Mouse (Mus musculus) MEL (cell line): ENCODE results near the gene Vps9d1. TPM values are rescaled to one million over a fixed set of nuclear protein-coding genes. Genes with fewer than 3 reads are reported as not detected.

Source experiments
- DNase-seq: peaks from one replicate; pipeline ENCODE4 v3.0.0; 2011; ENCODE audit warnings: low read depth, low spot score
- H3K27ac ChIP-seq: 2 replicates; pipeline ENCODE4 v1.5.1; 2012; ENCODE audit warnings: low read depth, mild to moderate bottlenecking, control low read depth, low read length, moderate library complexity; ENCODE audit not compliant: control insufficient read depth
- H3K27me3 ChIP-seq, 2 experiments: fragments of 150-350 bp in 1 of 2; sonication (generic) in 1 of 2; 2 replicates each; pipeline ENCODE4 v1.6.1; 2012; ENCODE audit warnings: low read length in 2 of 2, mild to moderate bottlenecking in 2 of 2, improper control_type of control experiment in 1 of 2, moderate library complexity in 1 of 2; ENCODE audit not compliant: insufficient read depth in 2 of 2, control insufficient read depth in 1 of 2
- H3K36me3 ChIP-seq, 2 experiments: 2 replicates each; pipeline ENCODE4 v1.6.1; 2012 to 2014; ENCODE audit warnings: low read length in 2 of 2, improper control_type of control experiment in 1 of 2, inconsistent platforms in 1 of 2, mild to moderate bottlenecking in 1 of 2; ENCODE audit not compliant: insufficient read depth in 2 of 2, control insufficient read depth in 1 of 2
- H3K4me1 ChIP-seq, 2 experiments: fragments of 150-350 bp in 1 of 2; sonication (generic) in 1 of 2; 2 replicates each; pipeline ENCODE4 v1.6.1; 2012; ENCODE audit warnings: low read length in 2 of 2, improper control_type of control experiment in 1 of 2, mild to moderate bottlenecking in 1 of 2; ENCODE audit not compliant: insufficient read depth in 2 of 2, control insufficient read depth in 1 of 2
- H3K4me3 ChIP-seq, 2 experiments: fragments of 150-350 bp in 1 of 2; sonication (generic) in 1 of 2; 2 replicates each; pipeline ENCODE4 v1.5.1; 2012; ENCODE audit warnings: low read depth in 2 of 2, low read length in 2 of 2, mild to moderate bottlenecking in 2 of 2, moderate library complexity in 2 of 2, control low read depth in 1 of 2, improper control_type of control experiment in 1 of 2; ENCODE audit not compliant: control insufficient read depth in 1 of 2, insufficient read depth in 1 of 2
- H3K79me2 ChIP-seq: 2 replicates; pipeline ENCODE4 v1.6.1; 2012; ENCODE audit warnings: mild to moderate bottlenecking, low read length, moderate library complexity; ENCODE audit not compliant: control insufficient read depth, poor library complexity, insufficient read depth
- H3K9ac ChIP-seq: 2 replicates; pipeline ENCODE4 v1.6.1; 2012; ENCODE audit warnings: low read depth, mild to moderate bottlenecking, control low read depth, low read length, moderate library complexity; ENCODE audit not compliant: control insufficient read depth, poor library complexity, severe bottlenecking
- H3K9me3 ChIP-seq: fragments of 150-350 bp; sonication (generic); replicated peaks from 2 replicates; pipeline ENCODE4 v1.6.1; 2012; ENCODE audit warnings: mild to moderate bottlenecking, low read length, improper control_type of control experiment, moderate library complexity; ENCODE audit not compliant: insufficient read depth
- BHLHE40 ChIP-seq: IDR thresholded peaks from 2 replicates; pipeline ENCODE4 v1.6.1; 2012; ENCODE audit warnings: low read depth, mild to moderate bottlenecking, inconsistent platforms, low read length, improper control_type of control experiment, borderline replicate concordance
- CHD1 ChIP-seq: IDR thresholded peaks from 2 replicates; pipeline ENCODE4 v1.6.1; 2012; ENCODE audit warnings: low read depth, mild to moderate bottlenecking, inconsistent platforms, low read length, improper control_type of control experiment
- CHD2 ChIP-seq: IDR thresholded peaks from 2 replicates; pipeline ENCODE4 v1.6.1; 2011; ENCODE audit warnings: low read length, improper control_type of control experiment
- CTCF ChIP-seq, 3 experiments: IDR thresholded peaks in 2 of 3; conservative IDR thresholded peaks in 1 of 3; 2 replicates each; pipeline ENCODE4 v1.5.1; 2011 to 2012; ENCODE audit warnings: low read length in 3 of 3, low read depth in 2 of 3, mild to moderate bottlenecking in 2 of 3, improper control_type of control experiment in 1 of 3, inconsistent platforms in 1 of 3, mixed read lengths in 1 of 3, moderate library complexity in 1 of 3; ENCODE audit not compliant: control insufficient read depth in 1 of 3, insufficient read depth in 1 of 3, poor library complexity in 1 of 3, severe bottlenecking in 1 of 3
- E2F4 ChIP-seq: IDR thresholded peaks from 2 replicates; pipeline ENCODE4 v1.6.1; 2011; ENCODE audit warnings: low read depth, low read length, improper control_type of control experiment, borderline replicate concordance
- ELF1 ChIP-seq: IDR thresholded peaks from 2 replicates; pipeline ENCODE4 v1.6.1; 2014; ENCODE audit warnings: low read depth, mild to moderate bottlenecking, inconsistent platforms, low read length, improper control_type of control experiment, moderate library complexity
- EP300 ChIP-seq, 2 experiments: IDR thresholded peaks; 2 replicates each; pipeline ENCODE4 v1.6.1; 2011; ENCODE audit warnings: improper control_type of control experiment in 2 of 2, low read length in 2 of 2, low read depth in 1 of 2, mild to moderate bottlenecking in 1 of 2
- GABPA ChIP-seq: IDR thresholded peaks from 2 replicates; pipeline ENCODE4 v1.6.1; 2012; ENCODE audit warnings: low read depth, mild to moderate bottlenecking, inconsistent platforms, low read length, improper control_type of control experiment, moderate library complexity
- GATA1 ChIP-seq: IDR thresholded peaks from 2 replicates; pipeline ENCODE4 v1.6.1; 2011; ENCODE audit warnings: low read depth, low read length, improper control_type of control experiment
- HCFC1 ChIP-seq: IDR thresholded peaks from 2 replicates; pipeline ENCODE4 v1.6.1; 2012; ENCODE audit warnings: low read depth, mild to moderate bottlenecking, inconsistent platforms, low read length, improper control_type of control experiment, moderate library complexity
- JUND ChIP-seq: IDR thresholded peaks from 2 replicates; pipeline ENCODE4 v1.6.1; 2011; ENCODE audit warnings: low read depth, mild to moderate bottlenecking, improper control_type of control experiment, low read length
- KAT2A ChIP-seq: conservative IDR thresholded peaks from 2 replicates; pipeline ENCODE4 v1.6.1; 2012; ENCODE audit warnings: low read depth, low read length, improper control_type of control experiment, inconsistent platforms
- MAFK ChIP-seq: IDR thresholded peaks from 2 replicates; pipeline ENCODE4 v1.6.1; 2011; ENCODE audit warnings: low read depth, mild to moderate bottlenecking, low read length, improper control_type of control experiment, borderline replicate concordance
- MAX ChIP-seq: IDR thresholded peaks from 2 replicates; pipeline ENCODE4 v1.6.1; 2011; ENCODE audit warnings: low read length, improper control_type of control experiment
- MEF2A ChIP-seq: IDR thresholded peaks from 2 replicates; pipeline ENCODE4 v1.6.1; 2014; ENCODE audit warnings: low read depth, mild to moderate bottlenecking, inconsistent platforms, low read length, improper control_type of control experiment; ENCODE audit not compliant: poor library complexity, insufficient replicate concordance, severe bottlenecking; ENCODE audit errors: extremely low read depth
- MXI1 ChIP-seq: IDR thresholded peaks from 2 replicates; pipeline ENCODE4 v1.6.1; 2011; ENCODE audit warnings: mild to moderate bottlenecking, low read depth, low read length, improper control_type of control experiment
- MYB ChIP-seq: IDR thresholded peaks from 2 replicates; pipeline ENCODE4 v1.6.1; 2011; ENCODE audit warnings: mild to moderate bottlenecking, low read depth, low read length, improper control_type of control experiment
- MYC ChIP-seq: IDR thresholded peaks from 2 replicates; pipeline ENCODE4 v1.6.1; 2011; ENCODE audit warnings: low read depth, mild to moderate bottlenecking, low read length, improper control_type of control experiment, moderate library complexity
- NELFE ChIP-seq: IDR thresholded peaks from 2 replicates; pipeline ENCODE4 v1.6.1; 2011; ENCODE audit warnings: low read depth, low read length, improper control_type of control experiment
- NRF1 ChIP-seq: IDR thresholded peaks from 2 replicates; pipeline ENCODE4 v1.6.1; 2014; ENCODE audit warnings: low read depth, mild to moderate bottlenecking, inconsistent platforms, low read length, improper control_type of control experiment, moderate library complexity; ENCODE audit not compliant: poor library complexity, insufficient read depth, severe bottlenecking
- POLR2A ChIP-seq, 2 experiments: IDR thresholded peaks; 2 replicates each; pipeline ENCODE4 v1.6.1; 2011 to 2012; ENCODE audit warnings: low read length in 2 of 2, mild to moderate bottlenecking in 2 of 2, control low read depth in 1 of 2, improper control_type of control experiment in 1 of 2, low read depth in 1 of 2, moderate library complexity in 1 of 2; ENCODE audit not compliant: control insufficient read depth in 1 of 2, insufficient read depth in 1 of 2, poor library complexity in 1 of 2
- POLR2AphosphoS2 ChIP-seq: IDR thresholded peaks from 2 replicates; pipeline ENCODE4 v1.6.1; 2011; ENCODE audit warnings: low read length, improper control_type of control experiment
- POLR2AphosphoS5 ChIP-seq: IDR thresholded peaks from 2 replicates; pipeline ENCODE4 v1.6.1; 2012; ENCODE audit warnings: low read depth, borderline replicate concordance, mild to moderate bottlenecking, inconsistent platforms, low read length, moderate library complexity, mixed read lengths
- RAD21 ChIP-seq: IDR thresholded peaks from 2 replicates; pipeline ENCODE4 v1.6.1; 2011; ENCODE audit warnings: mild to moderate bottlenecking, low read depth, low read length, improper control_type of control experiment
- RCOR1 ChIP-seq: IDR thresholded peaks from 2 replicates; pipeline ENCODE4 v1.6.1; 2012; ENCODE audit warnings: low read depth, mild to moderate bottlenecking, inconsistent platforms, low read length, improper control_type of control experiment
- TAL1 ChIP-seq: IDR thresholded peaks from 2 replicates; pipeline ENCODE4 v1.6.1; 2012; ENCODE audit warnings: mild to moderate bottlenecking, inconsistent platforms, low read length, moderate library complexity, mixed read lengths
- TBP ChIP-seq: IDR thresholded peaks from 2 replicates; pipeline ENCODE4 v1.8.0; 2011; ENCODE audit warnings: low read depth, low read length, improper control_type of control experiment
- TCF12 ChIP-seq: IDR thresholded peaks from 2 replicates; pipeline ENCODE4 v1.6.1; 2014; ENCODE audit warnings: low read depth, mild to moderate bottlenecking, inconsistent platforms, low read length, improper control_type of control experiment, moderate library complexity
- UBTF ChIP-seq: IDR thresholded peaks from 2 replicates; pipeline ENCODE4 v1.6.1; 2012; ENCODE audit warnings: low read depth, mild to moderate bottlenecking, inconsistent platforms, low read length, improper control_type of control experiment, moderate library complexity, borderline replicate concordance; ENCODE audit not compliant: insufficient read depth
- USF1 ChIP-seq: IDR thresholded peaks from 2 replicates; pipeline ENCODE4 v1.6.1; 2014; ENCODE audit warnings: low read depth, mild to moderate bottlenecking, inconsistent platforms, low read length, improper control_type of control experiment, moderate library complexity
- USF2 ChIP-seq, 2 experiments: IDR thresholded peaks; 2 replicates each; pipeline ENCODE4 v1.6.1; 2011 to 2012; ENCODE audit warnings: improper control_type of control experiment in 2 of 2, low read length in 2 of 2, borderline replicate concordance in 1 of 2, inconsistent platforms in 1 of 2, low read depth in 1 of 2, mild to moderate bottlenecking in 1 of 2; ENCODE audit not compliant: insufficient read depth in 1 of 2
- ZKSCAN1 ChIP-seq: IDR thresholded peaks from 2 replicates; pipeline ENCODE4 v1.6.1; 2012; ENCODE audit warnings: low read depth, mild to moderate bottlenecking, inconsistent platforms, low read length, improper control_type of control experiment, moderate library complexity
- ZMIZ1 ChIP-seq: IDR thresholded peaks from 2 replicates; pipeline ENCODE4 v1.6.1; 2012; ENCODE audit warnings: low read depth, mild to moderate bottlenecking, inconsistent platforms, low read length, improper control_type of control experiment, moderate library complexity
- ZNF384 ChIP-seq: IDR thresholded peaks from 2 replicates; pipeline ENCODE4 v1.6.1; 2012; ENCODE audit warnings: low read depth, mild to moderate bottlenecking, inconsistent platforms, low read length, improper control_type of control experiment
- polyA plus RNA-seq, 2 experiments: library from polyadenylated mRNA; stranded (reverse) in 1 of 2; unstranded in 1 of 2; fragments of >175 nt in 1 of 2; fragments of >200 nt in 1 of 2; gene quantifications; 2 replicates each; pipeline versions ENCODE4 v1.2.1 to v1.2.4; 2012; ENCODE audit warnings: low replicate concordance in 2 of 2, low read depth in 1 of 2; ENCODE audit not compliant: insufficient read length in 2 of 2, insufficient read depth in 1 of 2, missing spikeins in 1 of 2
- total RNA-seq: library from RNA; depleted of rRNA; stranded (reverse); fragments of 300-350 nt; gene quantifications from 2 replicates; pipeline ENCODE4 v1.2.3, GENCODE M21; 2012

Vps9d1 gene
- total and polyA plus RNA-seq, 3 experiments: 4.4 to 12.2 TPM; not detected in 1

- Histone ChIP-seq H3K27me3 (no peaks in the 10 kb centered on the region; a peak in 1 of 4 replicates), H3K9ac (peak within 1 kb of the TSS; percentile 71), H3K9me3 (no peaks in the 10 kb centered on the region), H3K79me2 (no peaks in the 10 kb centered on the region; the same call in 1 of the 2 replicates), H3K4me1 (peaks cover 0 to 9% of the 10 kb centered on the region in 2 experiments; a peak in 1 of 4 replicates), H3K27ac (no peak within 1 kb of the TSS), H3K36me3 (no peaks in the 10 kb centered on the region; a peak in 1 of 4 replicates), H3K4me3 (peak within 1 kb of the TSS; percentile 78 to 90)
- peak; percentile 92 for DNase-seq
- TF ChIP-seq HCFC1: peak; percentile 55; the same call in 1 of the 2 replicates
- no peak for TF ChIP-seq MYC
- TF ChIP-seq ELF1: peak; percentile 49; the same call in 1 of the 2 replicates
- TF ChIP-seq TAL1: no peak
- TF ChIP-seq POLR2AphosphoS5: no peak
- TF ChIP-seq MEF2A: no peak
- TF ChIP-seq USF1: no peak
- TF ChIP-seq EP300 (IDR thresholded peaks at IDR 0.05; ENCODE audit: low read depth in 1 of 2, low read length in 2 of 2): no peak
- no peak for TF ChIP-seq UBTF
- TF ChIP-seq MAFK: no peak
- no peak for TF ChIP-seq CHD2
- TF ChIP-seq RCOR1: no peak
- no peak for TF ChIP-seq RAD21
- no peak for TF ChIP-seq MAX
- TF ChIP-seq GABPA: no peak
- TF ChIP-seq ZMIZ1: peak; percentile 45; the same call in 1 of the 2 replicates
- TF ChIP-seq USF2 (IDR thresholded peaks at IDR 0.05; ENCODE audit: borderline replicate concordance in 1 of 2, insufficient read depth in 1 of 2, low read depth in 1 of 2, low read length in 2 of 2): no peak
- TF ChIP-seq E2F4: no peak
- TF ChIP-seq GATA1: no peak
- TF ChIP-seq KAT2A: no peak
- no peak for TF ChIP-seq ZKSCAN1
- TF ChIP-seq NRF1: no peak
- TF ChIP-seq CTCF (IDR thresholded peaks at IDR 0.05 in 2 of 3, conservative IDR thresholded peaks at IDR 0.05 in 1 of 3; ENCODE audit: control insufficient read depth in 1 of 3, insufficient read depth in 1 of 3, low read depth in 2 of 3, low read length in 3 of 3, poor library complexity in 1 of 3, severe bottlenecking in 1 of 3): peak; percentile 9 to 45 (median 39); a peak in 4 of 6 replicates
- no peak for TF ChIP-seq BHLHE40
- peak; percentile 19; the same call in 1 of the 2 replicates for TF ChIP-seq MXI1
- TF ChIP-seq CHD1: no peak
- no peak for TF ChIP-seq TCF12
- TF ChIP-seq TBP: 0 out of 2 replicates have a peak, but pooled peaks have one; percentile 32
- no peak for TF ChIP-seq MYB
- no peak; a peak in 1 of 4 replicates for TF ChIP-seq POLR2A (IDR thresholded peaks at IDR 0.05; ENCODE audit: control insufficient read depth in 1 of 2, insufficient read depth in 1 of 2, low read depth in 1 of 2, low read length in 2 of 2, poor library complexity in 1 of 2)
- no peak for TF ChIP-seq ZNF384
- no peak for TF ChIP-seq NELFE
- no peak for TF ChIP-seq JUND
- TF ChIP-seq POLR2AphosphoS2: peak; percentile 30; the same call in 1 of the 2 replicates
Measured at GRCm38 (mm10) chr8:123235520-123236497, 18.3 kb downstream of the Vps9d1 start, which contains the start of gene Spata2l. Spata2l (minus strand) TSS chr8:123236233.
